Mouse (Mus musculus): Measurements from ENCODE around the gene Kif1c. TPM values are rescaled to one million over a fixed set of nuclear protein-coding genes. Genes with fewer than 3 reads are reported as not detected.
A peak's percentile ranks its signal among the peaks of the same experiment; 100 is the strongest.

Gene Kif1c
- total and polyA plus RNA-seq, 3 experiments: 19.8 to 21.7 TPM; not detected in 1

DNA sequence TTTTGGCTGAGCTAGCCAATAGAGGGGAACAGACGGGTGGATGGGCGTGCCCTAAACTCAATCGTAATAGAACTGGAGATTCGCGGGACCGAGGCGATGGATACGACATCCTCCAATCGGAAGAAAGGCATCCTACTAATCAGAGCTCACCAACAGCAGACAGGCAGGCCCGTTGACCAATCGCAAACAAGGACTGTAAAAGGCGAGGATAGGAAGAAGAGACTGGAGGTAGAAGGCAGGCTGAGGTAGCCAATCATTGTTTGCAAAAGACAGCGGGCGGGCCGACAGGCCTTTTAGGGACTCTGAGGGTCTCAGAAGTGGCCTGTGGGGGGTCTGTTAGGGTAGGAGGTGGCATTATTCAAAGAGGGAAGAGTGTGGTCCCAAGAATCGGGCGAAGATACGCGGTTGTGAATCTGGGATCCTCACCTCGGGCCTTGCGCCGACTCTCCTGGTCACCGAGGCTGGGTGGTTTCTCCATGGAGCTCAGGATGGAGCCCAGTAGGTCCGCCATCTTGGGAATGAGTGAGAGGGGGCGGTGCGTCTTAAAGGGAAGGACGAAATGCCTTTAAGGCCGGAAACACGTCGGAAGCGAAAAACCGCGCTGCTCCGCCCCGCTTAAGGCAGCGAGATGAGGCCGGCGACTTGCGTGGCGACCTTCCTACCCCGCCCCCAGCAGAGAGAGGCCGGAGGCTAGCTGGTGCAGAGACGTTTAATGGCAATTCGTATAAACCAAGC is 31.4 kb upstream of the Kif1c start, which contains the start of gene Spag7 (continued):
- peak; percentile 80 for TF ChIP-seq HCFC1 (IDR thresholded peaks at IDR 0.05; ENCODE audit: low read depth, low read length)
- TF ChIP-seq ZKSCAN1 (IDR thresholded peaks at IDR 0.05; ENCODE audit: low read depth, low read length): no peak
- TF ChIP-seq USF1 (IDR thresholded peaks at IDR 0.05; ENCODE audit: low read depth, low read length): no peak
- peak; percentile 92 for TF ChIP-seq TBP (IDR thresholded peaks at IDR 0.05; ENCODE audit: low read depth, low read length)
- peak; percentile 51; the same call in 1 of the 2 replicates for TF ChIP-seq MAZ (IDR thresholded peaks at IDR 0.05; ENCODE audit: low read depth, low read length)
- peak; percentile 16; the same call in 1 of the 2 replicates for TF ChIP-seq MXI1 (IDR thresholded peaks at IDR 0.05; ENCODE audit: low read depth, low read length)
- no peak for TF ChIP-seq CHD1 (IDR thresholded peaks at IDR 0.05; ENCODE audit: low read depth, low read length)

DNA sequence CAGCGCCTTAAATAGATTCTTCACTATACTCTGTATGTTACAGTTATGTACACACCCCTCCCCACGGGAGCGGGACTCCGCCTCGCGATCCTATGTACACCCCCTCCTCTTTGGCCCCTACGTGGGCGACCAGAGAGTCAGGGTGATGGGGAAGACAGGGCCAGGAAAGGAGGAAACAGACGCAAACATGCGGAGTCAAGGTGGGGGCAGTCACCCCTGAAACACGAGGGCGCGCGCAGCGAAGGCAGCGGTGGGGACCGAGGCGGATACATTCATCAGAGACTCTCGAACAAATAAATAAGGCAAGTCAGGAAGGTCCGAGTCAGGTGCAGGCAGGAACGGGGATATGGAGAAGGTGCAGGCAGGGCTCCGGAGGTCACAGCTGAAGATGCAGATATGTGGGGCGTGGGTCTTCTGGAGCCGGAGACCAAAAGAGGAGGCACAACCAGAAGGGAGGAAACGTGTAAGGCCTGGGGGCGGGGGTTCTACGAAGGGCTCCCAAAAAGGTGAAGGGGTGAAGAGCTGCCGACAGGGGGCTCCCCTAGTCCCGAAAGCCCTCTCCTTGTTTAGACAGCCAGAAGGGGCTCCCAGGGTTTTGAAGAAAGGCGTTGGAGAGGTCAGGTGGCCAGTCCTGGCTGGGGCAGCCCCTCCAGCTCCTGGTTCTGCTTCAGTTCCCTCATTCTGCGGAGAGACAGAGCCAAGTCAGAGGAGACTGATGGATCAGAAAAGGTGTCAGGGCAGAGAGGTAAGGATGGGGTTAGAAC is 30.6 kb upstream of the Kif1c start:
- Histone ChIP-seq H3K4me1 (ENCODE audit: control insufficient read depth in 1 of 2, insufficient read depth in 2 of 2, low read length in 2 of 2) (peaks cover 2 to 24% of the 10 kb centered on the region in 2 experiments; a peak in 3 of 4 replicates), H3K4me3 (ENCODE audit: control insufficient read depth in 1 of 2, insufficient read depth in 1 of 2, low read depth in 2 of 2, low read length in 2 of 2) (peak overlapping the region; percentile 75 to 87), H3K27me3 (ENCODE audit: control insufficient read depth in 1 of 2, insufficient read depth in 2 of 2, low read length in 2 of 2) (no peaks in the 10 kb centered on the region), H3K79me2 (ENCODE audit: control insufficient read depth, insufficient read depth, low read length, poor library complexity) (peaks cover 18% of the 10 kb centered on the region), H3K9me3 (replicated peaks; ENCODE audit: insufficient read depth, low read length) (no peaks in the 10 kb centered on the region), H3K27ac (ENCODE audit: control insufficient read depth, low read depth, low read length) (peak overlapping the region; percentile 97), H3K36me3 (ENCODE audit: control insufficient read depth in 1 of 2, insufficient read depth in 2 of 2, low read length in 2 of 2) (peaks cover 0 to 11% of the 10 kb centered on the region in 2 experiments; a peak in 2 of 4 replicates), H3K9ac (ENCODE audit: control insufficient read depth, low read depth, low read length, poor library complexity, severe bottlenecking) (peak overlapping the region; percentile 90)
- peak; percentile 94 for DNase-seq (ENCODE audit: low read depth, low spot score)
- peak; percentile 49 for TF ChIP-seq TBP (IDR thresholded peaks at IDR 0.05; ENCODE audit: low read depth, low read length)
- peak; percentile 50; the same call in 1 of the 2 replicates for TF ChIP-seq NELFE (IDR thresholded peaks at IDR 0.05; ENCODE audit: low read depth, low read length)
- TF ChIP-seq UBTF (IDR thresholded peaks at IDR 0.05; ENCODE audit: borderline replicate concordance, insufficient read depth, low read depth, low read length): no peak
- TF ChIP-seq CHD2 (IDR thresholded peaks at IDR 0.05; ENCODE audit: low read length): no peak
- TF ChIP-seq MXI1 (IDR thresholded peaks at IDR 0.05; ENCODE audit: low read depth, low read length): peak; percentile 35; the same call in 1 of the 2 replicates
- TF ChIP-seq ZC3H11A (IDR thresholded peaks at IDR 0.05; ENCODE audit: low read depth, low read length): peak; percentile 20; the same call in 1 of the 2 replicates
- no peak for TF ChIP-seq ZNF384 (IDR thresholded peaks at IDR 0.05; ENCODE audit: low read depth, low read length)
- TF ChIP-seq HCFC1 (IDR thresholded peaks at IDR 0.05; ENCODE audit: low read depth, low read length): peak; percentile 52
- TF ChIP-seq JUND (IDR thresholded peaks at IDR 0.05; ENCODE audit: low read depth, low read length): no peak
- TF ChIP-seq MEF2A (IDR thresholded peaks at IDR 0.05; ENCODE audit: extremely low read depth, insufficient replicate concordance, low read depth, low read length, poor library complexity, severe bottlenecking): no peak
- TF ChIP-seq TCF12 (IDR thresholded peaks at IDR 0.05; ENCODE audit: low read depth, low read length): peak; percentile 46; the same call in 1 of the 2 replicates
- peak; percentile 86 for TF ChIP-seq MAZ (IDR thresholded peaks at IDR 0.05; ENCODE audit: low read depth, low read length)
- TF ChIP-seq CHD1 (IDR thresholded peaks at IDR 0.05; ENCODE audit: low read depth, low read length): no peak
- TF ChIP-seq RCOR1 (IDR thresholded peaks at IDR 0.05; ENCODE audit: low read depth, low read length): no peak
- TF ChIP-seq ZMIZ1 (IDR thresholded peaks at IDR 0.05; ENCODE audit: low read depth, low read length): no peak
- 0 out of 2 replicates have a peak, but pooled peaks have one; percentile 56 for TF ChIP-seq MAX (IDR thresholded peaks at IDR 0.05; ENCODE audit: low read length)
- no peak; the same call in 1 of the 2 replicates for TF ChIP-seq SIN3A (IDR thresholded peaks at IDR 0.05; ENCODE audit: low read length)
- TF ChIP-seq ELF1 (IDR thresholded peaks at IDR 0.05; ENCODE audit: low read depth, low read length): no peak
- no peak for TF ChIP-seq POLR2AphosphoS2 (IDR thresholded peaks at IDR 0.05; ENCODE audit: low read length)
- TF ChIP-seq MAFK (IDR thresholded peaks at IDR 0.05; ENCODE audit: borderline replicate concordance, low read depth, low read length): no peak
- no peak for TF ChIP-seq USF2 (IDR thresholded peaks at IDR 0.05; ENCODE audit: borderline replicate concordance in 1 of 2, insufficient read depth in 1 of 2, low read depth in 1 of 2, low read length in 2 of 2)
- no peak; a peak in 1 of 4 replicates for TF ChIP-seq EP300 (IDR thresholded peaks at IDR 0.05; ENCODE audit: low read depth in 1 of 2, low read length in 2 of 2)
- no peak for TF ChIP-seq GABPA (IDR thresholded peaks at IDR 0.05; ENCODE audit: low read depth, low read length)
- no peak for TF ChIP-seq KAT2A (conservative IDR thresholded peaks at IDR 0.05; ENCODE audit: low read depth, low read length)
- no peak; a peak in 1 of 4 replicates for TF ChIP-seq POLR2A (IDR thresholded peaks at IDR 0.05; ENCODE audit: control insufficient read depth in 1 of 2, insufficient read depth in 1 of 2, low read depth in 1 of 2, low read length in 2 of 2, poor library complexity in 1 of 2)
- TF ChIP-seq TAL1 (IDR thresholded peaks at IDR 0.05; ENCODE audit: low read length): no peak
- TF ChIP-seq E2F4 (IDR thresholded peaks at IDR 0.05; ENCODE audit: borderline replicate concordance, low read depth, low read length): no peak
- TF ChIP-seq BHLHE40 (IDR thresholded peaks at IDR 0.05; ENCODE audit: borderline replicate concordance, low read depth, low read length): no peak
- no peak for TF ChIP-seq ZKSCAN1 (IDR thresholded peaks at IDR 0.05; ENCODE audit: low read depth, low read length)
